Mouse (Mus musculus): ENCODE results near the gene Serpina3f.

GRCm38 (mm10) chr12:104189246-104189645, 25.1 kb upstream of the Serpina3f start:
- no peak for TF ChIP-seq CTCF (IDR thresholded peaks at IDR 0.05; ENCODE audit: low read depth)
- TF ChIP-seq EP300 (IDR thresholded peaks at IDR 0.05; ENCODE audit: low read depth) = no peak
